Mouse (Mus musculus) cerebral cortex, adult 2 months (tissue): ENCODE measurements around the gene Cdc42se2.

Experiments used
- WGBS: fragments of 180-500 bp; shearing (Covaris S2); methylation state at CpG from one replicate; pipeline ENCODE4 v1.1.7; 2018; 5-methylcytosine and 5-hydroxymethylcytosine counted together

Cdc42se2 gene

DNA sequence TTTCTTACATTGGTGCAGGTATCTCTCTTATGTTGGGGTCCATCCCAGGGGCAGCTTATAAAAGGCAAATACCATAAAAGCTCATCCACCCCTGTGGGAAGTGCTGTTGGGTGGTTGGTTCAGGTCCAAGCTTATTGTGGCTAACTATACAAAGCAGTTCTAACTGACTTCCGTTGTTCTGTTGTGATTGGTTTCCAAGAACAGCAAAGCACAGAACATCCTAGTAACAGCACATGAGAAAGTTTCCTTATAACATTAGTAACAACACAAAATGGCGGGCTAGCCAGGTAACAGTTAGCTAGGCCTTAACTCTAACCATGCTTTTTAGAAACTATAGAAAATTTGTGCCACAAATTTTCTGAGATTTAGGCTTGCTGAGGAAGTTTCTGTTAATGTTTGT is 79.3 kb downstream of the Cdc42se2 start:
- WGBS, result 76% methylated on average over 2 of the region's 2 CpGs

DNA sequence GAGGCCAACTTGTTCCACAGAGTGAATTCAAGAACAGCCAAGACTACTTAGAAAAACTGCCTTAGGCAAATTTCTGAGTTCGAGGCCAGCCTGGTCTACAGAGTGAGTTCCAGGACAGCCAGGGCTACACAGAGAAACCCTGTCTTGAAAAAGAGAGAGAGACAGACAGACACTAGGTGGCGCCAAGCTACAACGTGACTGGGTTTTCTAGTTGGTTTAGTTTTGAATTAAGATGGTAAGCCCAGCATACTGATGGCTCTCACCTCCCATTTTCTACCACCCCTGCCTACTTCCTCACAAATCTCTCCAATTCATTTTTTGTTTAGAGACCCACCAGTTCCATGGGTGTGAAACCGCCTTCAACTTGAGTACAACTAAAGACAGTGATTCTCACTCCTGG is 84.2 kb downstream of the Cdc42se2 start:
- 30% methylated on average over 4 of the region's 4 CpGs for WGBS

DNA sequence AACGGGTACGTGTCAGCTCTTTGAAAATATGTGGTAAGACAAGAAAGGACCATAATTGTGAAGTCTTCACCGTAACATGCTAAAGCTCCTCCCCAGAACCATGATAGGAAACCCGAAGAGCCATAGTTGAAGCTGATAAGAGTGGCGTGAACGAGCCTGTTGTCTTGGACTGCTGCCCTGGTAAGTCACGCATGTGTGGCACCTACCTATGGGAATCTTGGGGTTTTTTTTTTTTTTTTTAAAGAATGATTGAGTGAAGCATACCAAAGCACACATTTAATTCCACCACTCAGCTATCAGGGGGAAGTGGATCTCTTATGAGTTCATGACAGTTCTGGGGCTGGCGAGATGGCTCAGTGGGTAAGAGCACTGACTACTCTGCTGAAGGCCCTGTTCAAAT is 85.6 kb downstream of the Cdc42se2 start:
- 90% methylated on average over 8 of the region's 8 CpGs for WGBS

DNA sequence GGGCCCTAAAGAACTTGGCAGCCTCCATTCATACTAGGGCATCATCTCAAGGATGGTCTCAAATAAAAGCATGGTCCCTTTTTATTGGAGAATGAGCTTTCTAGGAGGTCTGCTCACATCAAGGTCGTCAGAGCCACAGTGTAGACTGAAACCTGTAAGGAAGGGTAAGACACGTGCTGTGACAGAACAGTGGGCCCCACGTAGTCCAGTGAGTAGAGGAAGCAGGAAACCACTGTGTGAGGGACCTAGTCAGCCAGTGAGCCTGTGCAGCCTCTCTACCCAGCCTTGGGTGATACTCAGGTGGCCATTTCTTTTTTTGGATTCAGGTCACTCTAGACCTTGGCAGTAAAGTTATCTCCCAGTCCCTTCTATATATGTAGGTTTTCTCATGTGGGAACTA is 87.5 kb downstream of the Cdc42se2 start:
- 87% methylated on average over 3 of the region's 3 CpGs for WGBS

DNA sequence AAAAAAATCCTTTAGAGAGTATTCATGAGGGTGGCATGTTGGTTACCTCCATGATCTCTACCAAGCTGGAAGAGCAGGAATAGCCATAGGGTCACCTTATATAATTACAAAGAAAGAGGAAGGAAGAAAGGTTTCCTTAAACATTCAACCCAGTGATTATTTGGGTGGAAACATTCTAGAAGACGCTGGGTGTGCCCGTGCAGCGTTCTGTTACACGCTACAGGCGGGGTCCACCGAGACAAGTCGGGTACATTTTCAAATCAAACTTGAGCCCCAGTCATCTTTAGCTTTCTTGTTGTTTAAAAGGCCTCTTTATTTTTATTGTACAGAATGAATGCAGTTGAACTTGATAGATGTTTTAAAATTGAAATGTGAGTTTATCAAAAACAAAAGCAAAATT is 88.8 kb downstream of the Cdc42se2 start:
- WGBS, result 86% methylated on average over 7 of the region's 7 CpGs

DNA sequence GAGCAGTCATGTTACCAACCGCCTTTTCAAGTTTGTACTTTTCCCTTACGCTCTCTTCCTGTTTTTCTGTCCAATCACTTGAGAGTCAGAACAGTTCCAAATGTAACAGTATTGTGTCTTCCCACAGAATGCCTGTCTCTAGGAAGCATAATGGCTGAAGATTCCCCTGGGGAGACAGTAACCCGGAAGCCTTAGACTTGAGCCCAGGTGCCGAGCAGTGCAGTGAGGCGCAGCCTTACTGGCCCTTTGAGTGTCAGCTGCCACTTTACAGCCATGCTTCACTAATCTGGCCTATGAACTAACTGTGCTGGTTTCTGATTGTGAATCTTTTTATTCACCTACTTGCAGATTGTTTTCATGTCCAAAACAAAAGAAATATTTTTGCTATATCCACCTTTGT is 89.9 kb downstream of the Cdc42se2 start:
- 92% methylated on average over 5 of the region's 5 CpGs for WGBS

DNA sequence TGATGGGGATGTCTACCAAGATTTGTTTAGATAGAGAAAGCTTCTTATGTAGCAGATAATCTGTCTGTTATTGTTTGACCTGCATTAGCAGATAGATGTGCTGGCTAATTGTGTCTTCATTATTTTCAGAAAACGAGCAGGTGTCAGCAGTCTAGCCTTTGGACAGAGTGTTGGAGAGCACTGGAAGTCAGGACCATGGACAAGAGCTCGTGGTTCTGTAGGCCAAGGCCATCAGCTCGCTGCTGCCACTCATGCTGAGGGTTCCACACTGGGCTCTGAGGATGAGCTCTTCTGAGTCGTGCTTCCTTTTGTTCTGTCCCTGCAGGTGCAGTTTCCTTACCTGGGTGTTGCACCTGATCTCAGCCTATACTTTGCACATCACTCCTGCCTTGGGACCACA is 91.5 kb downstream of the Cdc42se2 start:
- 79% methylated on average over 4 of the region's 4 CpGs for WGBS

DNA sequence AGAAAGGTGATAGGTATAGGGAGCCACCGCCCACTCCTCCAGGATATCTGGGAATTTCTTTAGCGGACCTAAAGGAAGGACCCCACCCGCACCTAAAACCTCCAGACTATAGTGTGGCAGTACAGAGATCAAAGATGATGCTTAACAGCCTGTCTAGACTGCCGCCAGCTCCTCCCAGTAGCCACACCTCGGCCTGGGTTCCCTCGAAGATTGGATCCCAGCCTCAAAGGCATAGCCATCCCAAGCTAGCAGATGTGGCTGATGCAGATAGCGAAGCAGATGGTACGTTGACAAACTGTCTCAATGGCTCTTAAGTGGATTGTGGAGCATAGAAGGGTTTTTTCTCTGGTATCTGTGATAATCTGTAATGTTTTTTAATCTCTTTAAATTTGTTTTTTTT is 93.2 kb downstream of the Cdc42se2 start:
- 78% methylated on average over 8 of the region's 8 CpGs for WGBS

DNA sequence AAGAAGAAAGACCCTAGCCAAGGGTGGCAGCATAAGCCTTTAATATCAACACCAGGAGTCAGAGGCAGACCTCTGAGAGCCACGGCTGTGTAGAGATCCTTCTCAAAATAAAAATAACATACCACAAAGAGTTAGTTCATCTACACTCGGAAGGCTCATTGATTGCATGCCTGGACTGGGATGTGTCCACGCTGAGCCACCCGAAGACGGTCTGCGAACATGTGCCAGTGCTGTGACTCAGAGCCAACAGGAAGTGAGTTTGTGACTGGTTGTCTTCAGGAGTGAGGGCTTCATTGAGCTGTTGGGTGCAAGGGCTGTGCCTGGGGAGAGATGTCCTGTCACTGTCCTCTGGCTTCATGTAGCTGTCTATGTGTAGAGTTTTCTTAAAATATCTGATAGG is 93.8 kb downstream of the Cdc42se2 start:
- WGBS, result 47% methylated on average over 6 of the region's 6 CpGs

DNA sequence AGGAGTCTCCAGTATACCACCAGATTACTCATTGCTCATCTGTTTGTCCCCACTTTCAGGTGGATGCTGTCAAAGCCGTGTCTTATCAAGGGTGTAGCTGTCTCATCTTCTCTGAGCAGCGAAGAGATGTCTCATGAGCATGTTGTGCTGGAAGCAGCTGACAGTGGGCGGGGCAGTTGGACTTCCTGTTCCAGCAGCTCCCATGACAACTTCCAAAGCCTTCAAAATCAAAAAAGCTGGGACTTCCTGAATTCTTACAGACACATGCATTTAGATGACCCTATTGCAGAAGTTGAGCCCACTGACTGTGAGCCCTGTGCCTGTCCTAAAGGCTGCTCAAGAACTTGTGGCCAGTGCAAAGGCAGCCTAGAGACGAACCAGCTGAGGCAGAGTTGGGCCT is 96.3 kb downstream of the Cdc42se2 start:
- WGBS, result 60% methylated on average over 4 of the region's 4 CpGs

DNA sequence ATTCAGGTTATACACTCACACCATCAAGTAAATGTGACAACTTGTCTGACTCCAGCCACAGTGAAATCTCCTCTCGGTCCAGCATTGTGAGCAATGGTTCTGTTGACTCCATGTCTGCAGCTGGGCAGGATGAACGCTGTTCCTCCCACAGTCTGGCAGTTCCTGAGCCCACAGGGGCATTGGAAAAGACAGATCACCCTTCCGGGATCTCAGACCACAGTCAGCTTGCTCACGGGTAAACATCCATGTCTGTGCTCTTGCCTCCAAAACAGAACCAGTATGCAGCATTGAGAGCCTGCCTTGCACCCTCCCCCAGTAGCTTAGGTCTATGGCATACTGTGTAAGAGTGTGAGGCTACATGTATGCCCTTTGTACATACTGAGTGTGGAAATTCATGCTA is 97.3 kb downstream of the Cdc42se2 start:
- 66% methylated on average over 4 of the region's 4 CpGs for WGBS

DNA sequence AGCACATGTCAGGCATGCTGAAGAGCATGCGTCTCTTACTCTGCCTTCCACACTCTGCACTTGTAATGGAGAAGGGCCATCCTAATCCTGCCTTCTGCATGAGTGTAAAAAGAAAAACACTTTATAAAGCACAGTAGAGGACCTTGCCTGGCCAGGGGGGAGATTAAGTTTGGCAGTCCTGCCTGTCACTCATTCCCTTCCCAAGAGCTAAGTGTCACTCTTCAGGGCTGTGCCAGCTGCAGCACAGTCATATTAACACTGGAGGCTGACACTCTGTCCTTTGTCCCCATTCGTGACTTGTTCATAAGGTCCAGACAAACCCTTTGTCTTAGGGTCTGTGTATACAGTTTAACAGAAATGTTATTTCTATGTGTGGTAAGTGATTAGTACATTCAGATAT is 102.6 kb downstream of the Cdc42se2 start:
- WGBS, result 67% methylated on average over 2 of the region's 2 CpGs

DNA sequence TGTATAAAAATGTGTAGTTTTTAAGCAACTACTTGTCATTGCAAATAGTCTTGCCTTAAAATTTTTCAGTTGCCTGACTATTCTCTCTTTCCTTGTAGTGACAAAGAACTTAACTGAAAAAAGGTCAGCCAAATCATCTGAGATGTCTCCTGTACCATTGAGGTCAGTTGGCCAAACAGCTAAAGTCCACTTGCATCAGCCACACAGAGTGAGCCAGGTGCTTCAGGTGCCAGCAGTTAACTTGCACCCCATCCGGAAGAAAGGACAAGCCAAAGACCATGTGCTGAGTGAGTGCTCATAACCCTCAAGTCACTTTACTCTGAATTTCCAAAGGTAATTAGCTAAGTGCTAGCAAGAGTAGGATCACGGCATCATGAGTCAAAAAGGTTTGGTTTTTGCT is 108.3 kb downstream of the Cdc42se2 start:
- WGBS, result 95% methylated on average over 2 of the region's 2 CpGs

DNA sequence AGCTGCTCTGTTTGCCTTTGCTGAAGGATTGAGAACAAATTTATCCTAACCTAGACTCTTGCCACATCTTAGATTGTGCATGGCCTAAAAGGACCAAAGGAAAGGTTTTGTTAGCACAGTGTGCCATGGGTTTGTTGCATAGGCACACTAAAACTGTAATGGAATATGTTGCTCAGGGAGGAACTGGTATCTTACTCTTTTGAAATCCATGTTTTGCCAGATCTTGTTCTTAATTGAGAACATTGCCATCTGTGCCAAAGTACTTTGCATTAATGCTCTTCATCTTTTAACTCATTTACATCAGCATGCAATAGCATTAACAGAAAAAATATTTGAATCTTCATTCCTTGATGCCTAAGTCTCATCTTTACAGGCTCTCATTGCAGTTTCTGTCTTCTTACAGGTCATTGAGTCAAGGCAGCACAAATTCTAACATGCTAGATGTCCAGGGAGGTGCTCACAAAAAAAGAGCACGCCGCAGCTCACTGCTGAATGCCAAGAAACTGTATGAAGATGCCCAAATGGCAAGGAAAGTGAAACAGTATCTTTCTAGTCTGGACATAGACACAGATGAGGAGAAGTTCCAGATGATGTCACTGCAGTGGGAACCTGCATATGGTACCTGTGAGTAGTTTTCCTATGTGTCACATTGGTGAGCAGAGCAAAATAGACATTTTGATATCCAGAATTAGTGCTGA is 111.5 kb downstream of the Cdc42se2 start:
- WGBS, result 57% methylated on average over 2 of the region's 2 CpGs

DNA sequence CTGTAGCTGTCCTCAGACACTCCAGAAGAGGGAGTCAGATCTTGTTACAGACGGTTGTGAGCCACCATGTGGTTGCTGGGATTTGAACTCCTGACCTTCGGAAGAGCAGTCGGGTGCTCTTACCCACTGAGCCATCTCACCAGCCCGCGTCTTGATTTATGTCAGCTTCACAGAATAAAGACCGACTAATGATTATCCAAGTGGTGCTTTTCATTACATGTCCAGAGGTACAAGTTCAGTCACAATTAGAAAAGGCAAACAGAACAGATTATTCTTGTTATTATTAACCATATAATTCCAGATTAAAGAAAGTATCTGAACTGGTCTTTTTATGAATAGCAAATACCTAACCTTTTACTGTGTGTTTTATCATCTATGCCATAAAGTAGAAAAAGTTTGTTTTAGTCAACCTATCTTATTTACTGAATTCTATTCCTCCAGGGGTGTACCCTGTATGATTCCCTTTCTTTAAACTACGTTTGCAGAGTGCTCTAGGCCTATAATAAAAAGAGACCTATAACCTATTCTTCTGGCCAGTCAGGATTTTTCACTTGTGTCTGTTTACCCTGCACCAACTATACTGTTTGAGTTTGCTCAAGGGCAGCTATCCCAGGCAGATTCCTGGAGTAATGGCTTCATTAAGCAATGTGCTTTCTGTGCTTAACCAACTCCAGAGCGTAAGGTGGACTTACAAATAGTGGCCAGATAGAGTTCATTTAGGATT is 113.7 kb downstream of the Cdc42se2 start:
- WGBS, result 92% methylated on average over 8 of the region's 8 CpGs
